Mouse (Mus musculus) mature B cell (primary cell): Measurements from ENCODE around the gene Rassf1.

ENCODE experiments used
- in situ Hi-C: fragments of 300-500 bp; cut with MboI; formaldehyde crosslinking; loops from 2 replicates; pipeline ENCODE4 v1.14.3; 2019

Rassf1 gene

DNA sequence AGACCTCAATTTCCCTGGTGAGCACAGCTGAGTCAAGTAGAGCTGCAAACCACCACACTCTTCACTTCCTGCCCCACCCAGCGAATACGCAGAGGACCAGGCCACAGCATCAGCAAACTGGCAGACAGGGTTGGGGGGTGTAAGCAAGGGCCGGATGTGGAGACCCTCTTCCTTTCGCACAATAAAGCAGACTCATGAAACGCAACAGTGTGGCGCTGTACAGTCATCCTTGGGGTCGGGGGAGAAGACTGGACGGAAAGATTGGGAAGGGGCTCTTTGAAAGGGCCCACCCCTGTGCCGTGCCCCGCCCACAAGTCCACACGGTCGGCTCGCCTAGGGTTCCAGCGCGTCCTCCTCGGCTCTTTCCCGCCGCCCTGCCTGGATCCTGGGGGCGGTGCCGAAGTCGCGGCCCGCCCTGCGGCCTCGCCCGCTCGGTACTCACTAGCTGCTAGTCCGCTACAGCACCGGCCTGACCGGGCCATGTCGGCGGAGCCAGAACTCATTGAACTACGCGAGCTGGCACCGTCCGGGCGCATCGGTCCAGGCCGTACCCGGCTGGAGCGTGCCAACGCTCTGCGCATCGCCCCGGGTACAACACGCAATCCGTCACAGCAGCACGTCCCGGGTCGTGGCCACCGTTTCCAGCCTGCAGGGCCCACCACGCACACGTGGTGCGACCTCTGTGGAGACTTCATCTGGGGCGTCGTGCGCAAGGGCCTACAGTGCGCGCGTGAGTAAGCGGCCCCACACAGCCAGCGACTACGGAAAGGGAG lies at the start of gene Rassf1:
Gene Rassf1 (plus strand): TSS at position 439 of the 773 bp plus-strand sequence.
- in situ Hi-C loops = no loop called here

DNA sequence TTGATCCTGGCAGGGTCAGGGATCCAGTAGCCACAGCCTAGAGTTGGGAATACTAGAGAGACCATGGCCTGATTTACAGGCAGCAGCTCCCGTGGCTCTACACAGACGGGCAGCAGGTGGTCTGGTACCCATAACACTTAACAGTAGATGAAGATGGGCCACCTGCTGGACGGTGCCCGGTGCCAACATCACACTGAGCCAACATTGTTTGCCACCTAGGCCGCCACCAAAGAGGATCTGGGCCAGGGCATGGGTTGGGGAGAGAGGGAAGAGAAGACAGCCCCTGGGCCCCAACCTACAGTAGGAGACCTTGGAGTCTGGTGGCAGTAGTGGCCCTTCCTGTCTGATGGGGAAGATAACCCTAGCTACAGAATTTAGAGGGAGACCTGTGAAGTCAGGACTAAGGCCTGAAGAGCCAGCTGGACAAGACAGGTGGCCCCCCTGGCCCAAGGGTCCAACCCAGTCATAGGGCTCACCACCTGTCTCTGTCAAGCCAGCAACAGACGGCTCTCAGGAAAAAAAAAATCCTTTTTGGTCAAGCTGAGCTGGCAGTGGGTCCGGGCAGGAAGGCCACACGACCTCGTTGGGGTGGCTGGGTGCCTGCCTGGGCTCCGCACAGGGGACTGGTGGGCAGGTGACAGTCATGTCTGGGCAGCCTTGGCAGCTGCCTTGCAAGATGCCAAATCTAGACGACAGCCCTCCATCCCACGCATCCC lies 49.1 kb upstream of the Rassf1 start:
- in situ Hi-C loops = no loop called here

DNA sequence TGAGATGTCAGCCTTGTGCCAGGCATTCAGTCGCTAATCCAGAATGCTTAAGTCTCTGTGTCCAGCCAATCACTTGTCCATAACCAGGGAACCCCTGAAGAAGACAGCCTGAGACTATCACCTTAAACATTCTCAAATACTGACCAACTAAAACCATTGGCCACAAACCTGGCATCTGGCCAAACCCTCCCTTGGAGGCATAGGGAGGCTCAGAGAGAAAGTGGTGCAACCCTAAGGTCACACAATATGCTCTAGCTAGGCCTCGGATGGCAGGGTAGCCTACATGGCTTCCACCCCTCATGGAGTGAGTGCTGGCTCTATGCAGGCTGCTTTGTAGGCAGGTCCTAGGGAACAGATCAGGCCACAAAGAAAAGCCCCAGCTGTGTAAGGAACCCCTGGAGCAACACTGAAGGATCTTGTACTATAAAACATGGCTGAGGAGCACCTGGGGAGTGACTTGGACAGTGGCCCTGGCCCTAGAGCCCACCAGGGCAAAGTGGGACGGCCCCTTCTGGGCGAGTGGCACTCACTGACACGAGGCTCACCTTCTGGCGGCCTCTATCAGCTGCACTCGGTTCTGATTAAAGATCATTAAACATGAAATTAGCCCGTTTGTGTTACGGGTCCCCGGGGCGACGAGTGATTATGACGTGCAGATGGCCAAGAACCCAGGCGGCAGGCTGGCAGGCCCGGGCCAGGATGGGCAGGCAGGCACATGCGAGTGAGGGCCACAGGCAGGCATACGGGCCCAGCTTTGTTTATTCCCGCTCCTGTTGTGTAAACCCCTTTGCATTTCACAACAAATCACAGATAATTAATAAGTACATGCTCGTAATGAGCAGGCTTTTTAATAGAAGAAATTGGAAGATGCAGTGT lies 46.5 kb upstream of the Rassf1 start:
- in situ Hi-C loops = no loop called here

DNA sequence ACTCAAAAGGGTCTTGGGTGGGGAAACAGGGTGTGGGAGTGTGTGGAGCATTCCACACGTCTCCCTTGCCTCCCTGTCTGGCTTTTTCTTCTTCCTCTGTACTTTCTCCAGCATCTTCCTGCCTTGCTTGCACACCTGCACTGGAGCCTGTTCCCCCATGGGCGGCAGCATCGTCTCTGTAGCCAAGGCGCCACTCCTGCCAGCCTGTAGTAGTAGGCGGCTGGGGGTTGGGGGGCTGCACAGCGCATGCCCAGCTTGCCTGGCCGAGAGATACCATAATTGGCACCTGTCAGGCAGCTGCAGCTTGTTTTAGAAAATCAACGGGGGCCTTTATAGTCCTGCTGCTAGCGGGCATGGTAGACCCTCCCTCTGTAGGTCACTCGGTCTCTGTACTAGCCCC lies 43.1 kb upstream of the Rassf1 start:
- in situ Hi-C loops = no loop called here

DNA sequence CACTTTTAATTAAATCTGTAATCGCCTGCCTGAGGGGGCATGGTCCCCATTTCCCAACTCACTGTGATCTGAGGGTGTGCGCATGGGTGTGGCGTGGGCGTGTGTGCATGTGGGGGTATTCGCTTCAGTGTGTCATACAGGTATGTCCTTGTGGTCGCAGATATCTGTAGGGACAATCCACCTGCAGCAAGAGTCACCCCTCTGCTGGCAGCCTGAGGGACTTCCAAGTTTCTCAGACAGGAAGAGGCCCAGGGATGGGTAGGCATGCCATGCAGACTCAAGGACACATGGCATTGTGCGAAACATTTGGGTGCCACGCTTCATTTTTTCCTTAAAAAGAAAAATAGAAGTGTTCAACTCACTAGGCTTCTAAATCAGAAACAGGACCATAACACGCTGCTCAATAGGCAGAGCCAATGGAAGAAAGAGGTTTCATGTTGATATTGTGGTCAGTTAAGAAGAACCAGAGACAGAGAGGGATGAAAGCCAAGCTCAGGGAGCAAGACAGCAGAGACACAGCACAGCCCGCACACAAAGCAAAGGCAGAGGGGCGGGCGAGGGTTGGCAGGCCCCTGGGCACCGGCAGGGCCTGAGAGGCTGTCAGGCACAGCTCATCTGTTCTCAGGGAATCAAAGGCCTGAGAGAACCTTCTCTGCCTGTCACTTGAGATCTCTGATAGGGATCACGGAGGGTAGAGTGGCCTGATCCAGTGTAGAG lies 40.8 kb upstream of the Rassf1 start:
- in situ Hi-C loops = no loop called here

DNA sequence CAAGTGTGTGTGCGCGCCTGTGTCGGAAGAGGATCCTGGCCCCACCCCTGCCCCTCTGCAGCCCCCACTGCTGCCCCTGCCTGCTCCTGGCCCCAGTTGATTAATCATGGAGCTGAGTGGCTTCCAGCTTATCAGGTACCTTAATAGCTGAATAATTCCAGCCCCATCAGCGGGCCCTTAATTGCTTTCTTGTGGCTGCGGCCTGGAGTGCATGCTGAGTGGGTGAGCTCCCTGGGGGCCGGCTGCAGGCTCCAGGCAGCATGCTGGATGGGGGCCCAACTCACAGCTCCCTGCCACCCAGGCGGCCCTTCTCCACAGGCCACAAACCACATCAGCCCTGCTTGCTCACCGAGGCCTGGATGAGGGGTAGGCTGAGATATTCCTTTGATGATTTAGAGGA lies 39.9 kb upstream of the Rassf1 start:
- in situ Hi-C loops = no loop called here

DNA sequence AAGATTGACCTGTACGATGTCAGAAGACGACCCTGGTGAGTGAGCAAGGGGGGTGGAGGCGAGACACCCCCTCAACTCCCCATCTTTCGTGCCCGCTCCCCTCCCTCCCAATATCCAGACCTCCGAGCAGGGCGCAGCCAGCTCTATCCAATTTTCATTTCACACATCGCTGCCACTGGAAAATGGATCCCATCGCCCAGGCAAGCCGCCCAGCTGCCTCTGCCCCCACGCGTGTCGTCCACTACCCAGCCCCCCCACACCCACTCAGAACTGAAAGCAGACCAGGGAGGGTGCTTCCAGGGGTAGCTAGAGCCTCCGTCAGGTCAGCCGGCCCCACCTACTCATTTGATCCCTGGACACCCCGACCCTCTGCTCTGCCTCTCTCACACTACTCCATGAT lies 39.0 kb upstream of the Rassf1 start:
- in situ Hi-C loops = no loop called here

DNA sequence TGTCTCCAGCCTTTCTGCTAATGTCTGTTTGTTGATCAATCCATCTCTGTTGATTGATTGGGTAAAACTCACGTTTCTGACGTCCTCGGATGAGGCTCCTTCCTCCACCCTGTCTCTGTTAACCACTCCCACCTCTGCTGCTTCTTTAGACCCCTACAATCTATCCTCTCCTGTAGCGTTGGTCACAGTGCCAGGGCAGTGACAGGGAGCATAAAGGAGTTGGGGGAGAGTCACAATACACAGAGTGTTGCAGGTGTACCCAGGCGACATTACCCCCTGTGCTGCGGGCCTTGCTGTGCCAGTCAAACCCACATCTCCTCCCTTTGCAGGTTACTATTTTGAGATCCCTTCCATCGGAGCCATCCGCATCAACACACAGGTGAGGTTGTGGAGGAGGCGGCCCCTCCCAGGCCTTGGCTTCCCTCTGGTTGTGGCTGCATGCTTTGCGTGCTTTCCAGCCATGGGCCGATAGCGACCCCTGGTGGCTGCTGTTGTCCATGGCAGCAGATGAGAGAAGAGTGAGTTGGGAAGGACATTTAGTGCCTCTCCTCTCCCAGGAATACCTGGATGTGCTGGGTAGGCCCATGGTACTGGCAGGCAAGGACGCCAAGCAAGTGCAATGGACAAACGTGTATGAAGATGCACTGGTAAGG lies 36.9 kb upstream of the Rassf1 start:
- in situ Hi-C loops = no loop called here

DNA sequence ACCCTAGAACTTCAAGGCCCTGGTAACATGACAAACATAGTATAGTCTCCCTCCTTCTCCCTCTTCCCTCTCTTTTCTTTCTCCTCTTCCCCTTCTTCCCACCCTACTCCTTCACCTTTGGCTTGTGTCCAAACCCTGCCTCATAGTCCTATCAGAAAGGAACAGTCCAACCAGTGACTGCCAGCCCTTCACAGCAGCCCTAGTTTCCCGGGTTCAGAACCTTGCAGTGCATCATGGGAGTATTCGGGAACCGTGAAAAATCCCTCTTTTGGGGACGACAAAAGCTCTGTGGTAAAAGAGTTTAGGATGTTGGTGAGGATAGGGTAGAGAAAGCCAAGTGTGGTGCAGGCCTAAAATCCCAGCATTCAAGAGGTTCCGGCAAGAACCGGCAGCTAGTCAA lies 31.0 kb upstream of the Rassf1 start:
- in situ Hi-C loops = no loop called here

DNA sequence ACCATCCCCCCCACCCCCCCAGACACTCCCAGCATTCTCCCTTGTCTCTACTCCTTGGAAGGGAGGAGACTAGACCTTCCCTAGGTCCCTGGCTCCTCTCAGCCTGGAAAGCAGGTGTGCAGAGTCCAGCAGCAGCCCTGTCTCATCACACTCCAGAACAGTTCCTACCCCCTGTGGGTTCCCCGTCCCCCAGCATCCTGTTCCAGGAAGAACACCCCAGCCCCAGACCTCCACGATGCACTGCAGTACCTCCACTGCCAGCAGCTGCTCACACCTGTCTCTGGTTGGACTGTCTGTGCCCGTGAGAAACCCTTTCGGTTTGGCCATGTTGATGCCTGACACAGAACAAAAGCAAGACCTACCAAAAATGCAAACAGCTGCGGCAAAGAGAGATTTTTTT lies 30.2 kb upstream of the Rassf1 start:
- in situ Hi-C loops = no loop called here

DNA sequence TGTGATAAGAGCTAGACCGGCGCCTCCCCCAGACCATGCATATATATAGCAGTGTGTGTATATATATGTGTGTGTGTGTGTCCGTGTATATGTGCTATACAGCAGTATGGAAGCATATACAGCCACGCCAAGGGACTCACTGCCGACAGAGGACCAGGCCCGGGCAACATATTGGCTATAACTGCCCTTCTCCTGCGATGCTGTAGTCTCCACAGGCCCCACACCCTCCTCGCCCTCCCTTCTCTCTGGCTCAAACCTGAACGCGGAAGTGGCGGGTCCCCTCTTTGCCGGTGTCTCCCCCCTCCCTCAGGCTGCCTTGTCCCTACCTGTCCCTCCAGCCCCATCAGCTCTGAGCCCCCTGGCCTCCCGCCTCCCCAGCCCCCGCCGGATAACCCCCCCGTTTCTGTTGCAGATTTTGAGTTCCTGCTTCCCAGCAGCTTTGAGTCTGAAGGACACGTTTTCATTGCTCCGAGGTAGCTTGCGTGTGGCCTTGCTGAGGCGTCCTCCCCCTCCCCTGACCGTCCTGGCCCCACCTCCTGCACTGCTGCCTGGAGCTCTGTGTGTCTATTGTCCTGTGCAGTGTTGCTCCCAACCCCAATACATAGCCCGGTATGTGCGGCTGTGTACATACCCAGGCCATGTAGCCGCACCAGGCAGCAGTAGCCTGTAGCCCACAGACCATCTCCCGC lies 29.5 kb upstream of the Rassf1 start:
- in situ Hi-C loops = no loop called here

DNA sequence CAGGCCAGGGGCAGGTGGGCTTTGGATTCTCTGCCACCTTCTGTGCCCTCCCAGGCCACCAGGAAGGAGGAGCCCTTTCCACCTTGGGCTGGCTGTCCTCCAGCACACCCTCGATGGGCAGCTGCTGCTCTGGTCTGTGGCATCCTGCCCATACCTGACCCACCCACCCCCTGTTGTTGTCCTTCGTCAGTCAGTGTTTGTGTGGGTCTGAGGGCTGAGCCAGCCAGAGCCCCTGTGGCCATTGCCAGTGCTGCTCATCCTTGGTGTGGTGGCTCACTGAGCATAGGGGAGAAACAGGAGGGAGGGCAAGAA lies 29.0 kb upstream of the Rassf1 start:
- in situ Hi-C loops = no loop called here

DNA sequence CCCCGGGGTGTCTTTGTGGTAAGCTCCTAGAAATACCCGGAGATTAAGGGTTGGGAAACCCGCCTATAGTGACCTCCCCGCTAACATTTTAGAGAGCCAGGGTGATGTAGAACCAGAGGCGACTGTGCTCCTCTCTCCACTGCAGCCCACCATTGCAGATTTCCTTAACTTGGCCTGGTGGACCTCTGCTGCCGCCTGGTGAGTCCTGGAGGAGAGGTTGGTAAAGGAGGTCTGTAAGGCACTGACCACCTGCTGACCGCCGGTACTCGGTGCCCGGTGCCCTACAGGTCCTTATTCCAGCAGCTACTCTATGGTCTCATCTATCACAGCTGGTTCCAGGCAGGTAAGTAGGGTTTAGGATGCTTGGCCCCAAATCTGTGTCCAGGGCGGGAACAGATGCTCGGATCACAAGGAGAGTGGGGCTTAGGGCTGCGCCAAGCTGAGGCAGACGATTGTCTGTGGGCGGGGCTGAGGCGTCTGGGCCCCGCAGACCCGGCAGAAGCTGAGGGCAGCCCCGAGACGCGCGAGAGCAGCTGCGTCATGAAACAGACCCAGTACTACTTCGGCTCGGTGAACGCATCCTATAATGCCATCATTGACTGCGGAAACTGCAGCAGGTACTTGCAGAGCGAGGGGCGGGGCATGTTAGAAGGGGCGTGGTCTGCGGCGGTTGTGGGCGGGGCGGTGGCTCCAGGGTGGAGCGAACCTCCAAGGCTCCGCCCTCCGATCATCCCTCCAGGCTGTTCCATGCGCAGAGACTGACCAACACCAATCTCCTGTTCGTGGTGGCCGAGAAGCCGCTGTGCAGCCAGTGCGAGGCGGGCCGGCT lies 24.9 kb upstream of the Rassf1 start:
- in situ Hi-C loops = no loop called here

DNA sequence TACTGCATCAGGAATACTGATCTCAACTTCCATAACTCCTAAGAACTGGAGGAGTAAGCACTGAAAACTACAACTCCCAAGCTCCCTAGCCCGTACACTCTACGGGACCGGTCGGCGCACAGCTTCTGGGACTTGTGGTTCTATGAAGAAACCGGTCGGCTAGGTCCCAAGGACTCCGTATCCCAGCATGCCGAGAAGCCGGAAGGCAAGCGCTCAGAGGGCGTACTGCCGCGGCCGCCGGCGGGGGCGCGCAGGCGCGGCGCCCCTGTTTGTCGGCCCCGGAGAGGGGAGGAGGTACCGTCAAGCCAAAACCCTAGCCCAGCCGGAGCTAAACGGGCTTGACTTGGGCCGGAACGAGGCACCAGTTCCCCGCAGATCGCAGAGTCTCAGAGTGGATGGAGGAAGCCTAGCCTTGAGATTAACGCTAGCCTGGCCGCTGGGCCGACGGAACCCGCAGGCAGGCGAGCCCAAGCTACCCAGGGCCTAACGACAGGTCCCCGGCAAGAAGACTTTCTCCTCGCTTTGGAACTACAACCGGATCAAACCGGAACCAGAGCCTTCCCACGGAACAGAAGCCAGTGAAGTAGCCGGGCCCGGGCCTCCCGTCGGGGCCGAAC lies 17.5 kb upstream of the Rassf1 start, which contains the start of gene Tmem115:
Gene Tmem115 (plus strand): TSS at position 155 of the 617 bp plus-strand sequence.
- in situ Hi-C loops = no loop called here

DNA sequence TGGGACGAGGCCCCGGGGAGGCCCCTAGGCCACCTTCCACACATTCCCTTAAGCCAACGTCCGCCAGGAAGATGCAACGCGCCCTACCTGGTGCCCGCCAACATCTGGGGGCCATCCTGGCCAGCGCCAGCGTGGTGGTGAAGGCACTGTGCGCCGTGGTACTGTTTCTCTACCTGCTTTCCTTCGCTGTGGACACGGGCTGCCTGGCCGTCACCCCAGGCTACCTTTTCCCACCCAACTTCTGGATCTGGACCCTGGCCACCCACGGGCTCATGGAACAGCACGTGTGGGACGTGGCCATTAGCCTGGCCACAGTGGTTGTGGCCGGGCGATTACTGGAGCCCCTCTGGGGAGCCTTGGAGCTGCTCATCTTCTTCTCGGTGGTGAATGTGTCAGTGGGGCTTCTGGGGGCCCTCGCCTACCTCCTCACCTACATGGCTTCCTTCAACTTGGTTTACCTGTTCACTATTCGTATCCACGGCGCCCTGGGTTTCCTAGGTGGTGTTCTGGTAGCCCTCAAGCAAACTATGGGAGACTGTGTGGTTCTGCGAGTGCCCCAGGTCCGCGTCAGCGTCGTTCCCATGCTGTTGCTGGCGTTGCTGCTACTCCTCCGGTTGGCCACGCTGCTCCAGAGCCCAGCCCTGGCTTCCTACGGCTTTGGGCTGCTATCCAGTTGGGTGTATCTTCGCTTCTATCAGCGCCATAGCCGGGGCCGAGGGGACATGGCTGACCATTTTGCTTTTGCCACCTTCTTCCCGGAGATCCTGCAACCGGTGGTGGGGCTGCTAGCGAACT lies 16.8 kb upstream of the Rassf1 start:
- in situ Hi-C loops = no loop called here

DNA sequence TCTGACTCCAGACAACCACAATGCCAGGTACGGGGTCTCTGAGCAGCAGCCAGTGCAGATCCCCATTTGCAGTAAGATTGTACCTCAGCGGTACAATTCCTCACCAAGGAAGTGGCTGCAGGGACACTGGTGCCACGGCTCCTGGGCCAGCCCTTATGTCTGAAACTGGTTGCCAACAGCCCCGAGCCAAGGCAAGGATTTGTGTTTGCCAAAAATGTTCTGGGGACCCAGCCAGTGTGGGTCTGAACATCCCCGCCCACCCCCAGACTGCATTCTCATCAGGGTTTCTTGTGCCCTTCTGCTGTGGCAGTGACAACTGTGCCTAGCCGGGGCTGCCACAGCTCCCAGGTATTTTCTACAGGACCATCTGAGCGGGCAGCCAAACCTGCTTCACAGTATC lies 13.1 kb upstream of the Rassf1 start:
- in situ Hi-C loops = no loop called here

DNA sequence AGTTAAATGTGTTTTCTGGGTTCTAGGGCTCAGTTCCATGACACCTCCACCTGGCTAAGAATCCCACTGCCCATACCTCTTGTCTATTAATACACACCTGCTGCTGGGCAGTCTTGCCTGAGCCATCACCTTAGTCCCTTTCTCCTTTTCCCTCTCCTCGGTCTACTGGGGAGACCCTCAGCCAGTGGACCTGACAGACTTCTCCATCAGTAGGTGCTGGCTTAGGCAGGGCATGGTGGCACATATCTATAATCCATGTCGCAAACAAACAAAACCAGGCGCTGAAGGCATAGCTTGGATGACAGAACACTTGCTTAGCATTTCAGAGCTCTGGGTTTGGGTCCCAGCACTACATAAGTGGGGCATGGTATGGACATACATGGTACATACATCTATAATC lies 12.6 kb upstream of the Rassf1 start:
- in situ Hi-C loops = no loop called here

DNA sequence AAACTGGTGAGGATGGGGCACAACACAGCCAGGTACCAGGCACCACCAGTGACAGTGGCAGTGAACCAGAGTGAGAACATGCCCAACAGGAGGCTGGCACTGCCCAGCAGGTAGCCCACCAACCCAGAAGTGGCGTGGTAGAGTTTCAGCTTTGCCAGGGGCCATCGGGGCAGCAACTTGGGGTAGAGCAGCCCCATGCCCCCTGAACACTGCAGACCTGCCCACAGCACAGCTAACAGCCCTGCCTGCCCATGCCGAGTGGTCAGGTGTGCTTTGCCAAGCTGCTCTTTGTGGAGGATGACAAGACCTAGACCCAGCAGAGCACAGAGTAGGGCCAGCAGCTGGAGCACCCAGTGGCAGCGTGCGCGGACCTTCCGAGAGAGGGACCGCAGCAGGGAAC lies 11.4 kb upstream of the Rassf1 start:
- in situ Hi-C loops = no loop called here

DNA sequence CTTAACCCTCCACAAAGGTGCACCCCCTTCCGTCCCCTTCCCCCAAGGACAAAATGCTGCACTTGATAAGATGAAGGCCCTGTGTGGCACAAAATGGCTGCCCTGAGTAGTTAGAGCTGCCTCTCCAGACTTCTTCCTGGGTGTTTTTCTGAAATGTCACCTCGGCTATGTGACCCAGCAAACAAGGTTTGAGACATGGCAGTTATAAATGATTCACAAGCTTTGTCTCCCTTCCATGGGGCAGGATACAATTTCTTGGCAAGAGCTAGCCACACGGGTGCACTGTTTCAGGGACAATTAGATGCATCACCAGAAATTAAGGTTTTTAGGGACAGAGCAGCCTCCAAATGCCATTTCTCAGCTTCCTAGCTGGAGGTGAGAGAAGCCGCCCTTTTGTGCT lies 10.9 kb upstream of the Rassf1 start:
- in situ Hi-C loops = no loop called here
